In genomic region chr12:74825664-74826063, GRCm38 (mm10) we compare ENCODE assay signal across 13 mouse cellular contexts.
DNase-seq lines count a peak whose midpoint lies in the region; ATAC-seq and TF ChIP-seq lines count a peak whose summit lies in the region.
"Had no signal": no experiment of that assay in that cellular context is flagged by ENCODE, and none has a peak within 500 bp of the region (broad histone marks: within the 10 kb centered on the region; RNA-seq: fewer than 3 reads in every experiment).

No protein-coding gene starts in this region.

- H3K27me3 ChIP-seq in embryonic facial prominence, embryonic 14.5 days (replicated peaks; ENCODE audit: control insufficient read depth, insufficient read depth, low read length), result no peaks in the 10 kb centered on the region
- H3K27me3 ChIP-seq in embryonic facial prominence, embryonic 10.5 days (replicated peaks; ENCODE audit: low read depth, poor library complexity, severe bottlenecking), result no peaks in the 10 kb centered on the region
- H3K27me3 ChIP-seq in kidney, embryonic 16.5 days (ENCODE audit: insufficient read depth, low read length), result no peaks in the 10 kb centered on the region
- H3K27me3 ChIP-seq in MEL (ENCODE audit: control insufficient read depth in 1 of 2, insufficient read depth in 2 of 2, low read length in 2 of 2), result no peaks in the 10 kb centered on the region
- H3K27me3 ChIP-seq: forebrain, embryonic 15.5 days; hindbrain, embryonic 15.5 days; liver, embryonic 15.5 days; neural tube, embryonic 15.5 days had no signal

- no peaks in the 10 kb centered on the region for H3K4me1 ChIP-seq in embryonic facial prominence, embryonic 14.5 days (ENCODE audit: control insufficient read depth, insufficient read depth, low read length)
- H3K4me1 ChIP-seq in embryonic facial prominence, embryonic 10.5 days, result no peaks in the 10 kb centered on the region
- H3K4me1 ChIP-seq in kidney, embryonic 16.5 days (ENCODE audit: insufficient read depth, low read length), result no peaks in the 10 kb centered on the region; the same call in 1 of the 2 replicates
- peaks cover 2 to 4% of the 10 kb centered on the region in 2 experiments; a peak in 3 of 4 replicates for H3K4me1 ChIP-seq in MEL (ENCODE audit: control insufficient read depth in 1 of 2, insufficient read depth in 2 of 2, low read length in 2 of 2)
- H3K4me1 ChIP-seq: hindbrain, embryonic 15.5 days; liver, embryonic 15.5 days; neural tube, embryonic 15.5 days had no signal

- TF ChIP-seq RAD21 in MEL (IDR thresholded peaks at IDR 0.05; ENCODE audit: low read depth, low read length), result no peak

- H3K9ac ChIP-seq in embryonic facial prominence, embryonic 14.5 days (ENCODE audit: low read depth, low read length), result no peak overlapping the region
- no peak overlapping the region for H3K9ac ChIP-seq in kidney, embryonic 16.5 days (replicated peaks; ENCODE audit: low read length)
- H3K9ac ChIP-seq in MEL (ENCODE audit: control insufficient read depth, low read depth, low read length, poor library complexity, severe bottlenecking), result no peak overlapping the region
- H3K9ac ChIP-seq: forebrain, embryonic 15.5 days; hindbrain, embryonic 15.5 days; liver, embryonic 15.5 days; neural tube, embryonic 15.5 days had no signal

- H3K79me2 ChIP-seq in MEL (ENCODE audit: control insufficient read depth, insufficient read depth, low read length, poor library complexity) (no peaks in the 10 kb centered on the region), macrophage (ENCODE audit: inconsistent target) (no peaks in the 10 kb centered on the region)

- no peak overlapping the region for H3K4me2 ChIP-seq in embryonic facial prominence, embryonic 14.5 days (ENCODE audit: low read depth, low read length)
- H3K4me2 ChIP-seq in kidney, embryonic 16.5 days (replicated peaks; ENCODE audit: low read depth, low read length), result no peak overlapping the region
- H3K4me2 ChIP-seq: forebrain, embryonic 15.5 days; hindbrain, embryonic 15.5 days; liver, embryonic 15.5 days; neural tube, embryonic 15.5 days had no signal

- TF ChIP-seq POLR2A in MEL (IDR thresholded peaks at IDR 0.05; ENCODE audit: control insufficient read depth in 1 of 2, insufficient read depth in 1 of 2, low read depth in 1 of 2, low read length in 2 of 2, poor library complexity in 1 of 2), result no peak

- peak; percentile 69 for DNase-seq in embryonic facial prominence, embryonic 14.5 days (ENCODE audit: low spot score)
- no peak for DNase-seq in embryonic facial prominence, embryonic 10.5 days (ENCODE audit: low spot score)
- peak; percentile 34 for DNase-seq in kidney, adult 9 months
- DNase-seq in MEL (ENCODE audit: low read depth, low spot score), result peak; percentile 64
- DNase-seq in urinary bladder, postnatal 14 days (ENCODE audit: low spot score), result no peak
- no peak for DNase-seq in gastrocnemius, adult 18-20 months (ENCODE audit: low spot score)
- DNase-seq: thymus, adult 18-20 months had no signal

- TF ChIP-seq CTCF in MEL (IDR thresholded peaks at IDR 0.05 in 2 of 3, conservative IDR thresholded peaks at IDR 0.05 in 1 of 3; ENCODE audit: control insufficient read depth in 1 of 3, insufficient read depth in 1 of 3, low read depth in 2 of 3, low read length in 3 of 3, poor library complexity in 1 of 3, severe bottlenecking in 1 of 3), result no peak

- H3K4me3 ChIP-seq in embryonic facial prominence, embryonic 14.5 days (ENCODE audit: low read depth, low read length), result no peak overlapping the region
- H3K4me3 ChIP-seq in embryonic facial prominence, embryonic 10.5 days, result no peak overlapping the region
- H3K4me3 ChIP-seq in kidney, embryonic 16.5 days (ENCODE audit: low read length), result no peak overlapping the region
- H3K4me3 ChIP-seq in MEL (ENCODE audit: control insufficient read depth in 1 of 2, insufficient read depth in 1 of 2, low read depth in 2 of 2, low read length in 2 of 2), result no peak overlapping the region
- no peak overlapping the region for H3K4me3 ChIP-seq in macrophage (ENCODE audit: inconsistent target)
- H3K4me3 ChIP-seq: forebrain, embryonic 15.5 days; hindbrain, embryonic 15.5 days; liver, embryonic 15.5 days; neural tube, embryonic 15.5 days had no signal

- TF ChIP-seq EP300 in MEL (IDR thresholded peaks at IDR 0.05; ENCODE audit: low read depth in 1 of 2, low read length in 2 of 2), result no peak

- no peaks in the 10 kb centered on the region for H3K9me3 ChIP-seq in embryonic facial prominence, embryonic 14.5 days (ENCODE audit: control insufficient read depth, low read length)
- no peaks in the 10 kb centered on the region for H3K9me3 ChIP-seq in embryonic facial prominence, embryonic 10.5 days
- no peaks in the 10 kb centered on the region for H3K9me3 ChIP-seq in kidney, embryonic 16.5 days (ENCODE audit: low read length)
- no peaks in the 10 kb centered on the region for H3K9me3 ChIP-seq in MEL (replicated peaks; ENCODE audit: insufficient read depth, low read length)
- H3K9me3 ChIP-seq: forebrain, embryonic 15.5 days; hindbrain, embryonic 15.5 days; liver, embryonic 15.5 days; neural tube, embryonic 15.5 days had no signal

- no peak overlapping the region for H3K27ac ChIP-seq in embryonic facial prominence, embryonic 14.5 days (replicated peaks; ENCODE audit: low read depth, low read length)
- H3K27ac ChIP-seq in embryonic facial prominence, embryonic 10.5 days (replicated peaks), result no peak overlapping the region
- no peak overlapping the region for H3K27ac ChIP-seq in kidney, embryonic 16.5 days (ENCODE audit: low read length)
- H3K27ac ChIP-seq in MEL (ENCODE audit: control insufficient read depth, low read depth, low read length) (peak overlapping the region; percentile 66; the same call in 1 of the 2 replicates), macrophage (peak overlapping the region; percentile 62)
- H3K27ac ChIP-seq: forebrain, embryonic 15.5 days; hindbrain, embryonic 15.5 days; liver, embryonic 15.5 days; neural tube, embryonic 15.5 days had no signal

- no peak for ATAC-seq in embryonic facial prominence, embryonic 14.5 days (ENCODE audit: low read depth)
- ATAC-seq in kidney, embryonic 16.5 days (ENCODE audit: low FRiP score, low TSS enrichment), result no peak

- WGBS in embryonic facial prominence, embryonic 14.5 days, result 48% methylated on average over 3 of the region's 3 CpGs
- 60% methylated on average over 3 of the region's 3 CpGs for WGBS in embryonic facial prominence, embryonic 10.5 days
- WGBS in kidney, embryonic 16.5 days, result 48% methylated on average over 3 of the region's 3 CpGs
- WGBS in macrophage (ENCODE audit: missing documents), result 72% methylated on average over 3 of the region's 3 CpGs

- H3K36me3 ChIP-seq in embryonic facial prominence, embryonic 14.5 days (ENCODE audit: control insufficient read depth, insufficient read depth, low read length), result no peaks in the 10 kb centered on the region
- H3K36me3 ChIP-seq in embryonic facial prominence, embryonic 10.5 days (replicated peaks), result no peaks in the 10 kb centered on the region
- no peaks in the 10 kb centered on the region for H3K36me3 ChIP-seq in kidney, embryonic 16.5 days (ENCODE audit: insufficient read depth, low read length)
- H3K36me3 ChIP-seq in MEL (ENCODE audit: control insufficient read depth in 1 of 2, insufficient read depth in 2 of 2, low read length in 2 of 2) (peaks cover 0 to 18% of the 10 kb centered on the region in 2 experiments; a peak in 2 of 4 replicates), macrophage (ENCODE audit: inconsistent target) (no peaks in the 10 kb centered on the region)
- H3K36me3 ChIP-seq: forebrain, embryonic 15.5 days; hindbrain, embryonic 15.5 days; liver, embryonic 15.5 days; neural tube, embryonic 15.5 days had no signal

TF ChIP-seq in MEL, 35 proteins besides CTCF, POLR2A, EP300 and RAD21:
- TF ChIP-seq KAT2A (conservative IDR thresholded peaks at IDR 0.05; ENCODE audit: low read depth, low read length) (no peak), USF2 (IDR thresholded peaks at IDR 0.05; ENCODE audit: borderline replicate concordance in 1 of 2, insufficient read depth in 1 of 2, low read depth in 1 of 2, low read length in 2 of 2) (no peak), TAL1 (IDR thresholded peaks at IDR 0.05; ENCODE audit: low read length) (no peak), SIN3A (IDR thresholded peaks at IDR 0.05; ENCODE audit: low read length) (no peak), E2F4 (IDR thresholded peaks at IDR 0.05; ENCODE audit: borderline replicate concordance, low read depth, low read length) (no peak), TBP (IDR thresholded peaks at IDR 0.05; ENCODE audit: low read depth, low read length) (peak; percentile 86), MAFK (IDR thresholded peaks at IDR 0.05; ENCODE audit: borderline replicate concordance, low read depth, low read length) (no peak), GATA1 (IDR thresholded peaks at IDR 0.05; ENCODE audit: low read depth, low read length) (no peak)

Comparison
In these comparisons a context has a peak if more than half of its experiments do, and no peak if none do; other contexts are left out.
1. DNase-seq: peak in embryonic facial prominence, embryonic 14.5 days (single experiment), kidney, adult 9 months (single experiment) and MEL (single experiment); none in embryonic facial prominence, embryonic 10.5 days (single experiment), urinary bladder, postnatal 14 days (single experiment) and gastrocnemius, adult 18-20 months (single experiment).
2. H3K27ac ChIP-seq: peak in MEL (single experiment) and macrophage (single experiment); none in embryonic facial prominence, embryonic 14.5 days (single experiment), embryonic facial prominence, embryonic 10.5 days (single experiment) and kidney, embryonic 16.5 days (single experiment).